ENCODE assay signal across 8 mouse cellular contexts in the genomic region with DNA sequence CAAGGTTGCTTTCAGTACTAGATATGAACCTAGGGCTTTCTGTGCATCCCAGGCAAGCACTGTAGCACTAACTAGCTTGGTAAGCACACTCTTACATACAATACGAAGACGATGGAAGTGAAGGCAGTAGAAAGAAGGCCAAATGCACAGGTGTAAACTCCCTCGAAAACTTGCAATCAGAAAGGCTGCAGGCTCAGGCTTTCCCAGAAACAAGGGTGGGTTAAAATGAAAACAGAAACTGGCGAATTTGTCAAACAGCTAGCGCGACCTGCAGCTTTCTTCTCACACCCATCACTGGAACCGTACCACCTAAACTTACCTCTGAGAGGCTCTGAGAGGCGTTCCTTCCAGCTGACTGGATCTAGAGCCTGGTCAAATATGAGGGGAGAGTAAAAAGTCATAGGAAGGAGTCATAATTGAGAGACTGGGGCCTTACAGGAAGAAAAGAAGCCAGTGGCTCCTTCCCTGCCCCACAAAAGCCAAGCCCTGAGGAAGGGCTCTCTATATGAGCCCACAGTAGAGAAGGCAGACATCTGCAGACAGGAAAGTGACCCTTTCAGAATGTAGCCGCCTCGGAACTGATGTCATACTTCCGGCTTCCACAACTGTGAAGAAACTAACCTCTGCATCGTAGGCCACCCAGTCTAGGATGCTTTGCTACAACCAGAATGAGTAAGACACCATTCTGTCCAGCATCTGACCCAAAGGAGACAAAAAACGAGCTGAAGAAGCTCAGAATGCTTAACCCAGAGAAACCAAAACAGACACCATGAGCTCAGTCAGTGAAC. TPM values are rescaled to one million over a fixed set of nuclear protein-coding genes. Genes with fewer than 3 reads are reported as not detected.
DNase-seq lines count a peak whose midpoint lies in the region; ATAC-seq and TF ChIP-seq lines count a peak whose summit lies in the region.

No protein-coding gene starts in this region.

- no peaks in the 10 kb centered on the region for H3K36me3 ChIP-seq in neural tube, embryonic 14.5 days (ENCODE audit: control insufficient read depth, insufficient read depth, low read length)
- H3K36me3 ChIP-seq in heart, embryonic 10.5 days, result no peaks in the 10 kb centered on the region
- H3K36me3 ChIP-seq in liver, embryonic 13.5 days, result 0 out of 2 replicates have a peak, but pooled peaks cover 4% of the 10 kb centered on the region
- H3K36me3 ChIP-seq in thymus, adult 2 months (ENCODE audit: control insufficient read depth, insufficient read depth, low read length), result no peaks in the 10 kb centered on the region
- no peaks in the 10 kb centered on the region for H3K36me3 ChIP-seq in midbrain, embryonic 14.5 days (ENCODE audit: control insufficient read depth, insufficient read depth, low read length)
- no peaks in the 10 kb centered on the region for H3K36me3 ChIP-seq in hindbrain, embryonic 11.5 days (ENCODE audit: control insufficient read depth, insufficient read depth, low read length)

- peaks cover 18% of the 10 kb centered on the region for H3K4me1 ChIP-seq in neural tube, embryonic 14.5 days (ENCODE audit: control insufficient read depth, insufficient read depth, low read length)
- H3K4me1 ChIP-seq in heart, embryonic 10.5 days, result peaks cover 32% of the 10 kb centered on the region
- H3K4me1 ChIP-seq in liver, embryonic 13.5 days (replicated peaks), result peaks cover 91% of the 10 kb centered on the region
- H3K4me1 ChIP-seq in thymus, adult 2 months (replicated peaks; ENCODE audit: control insufficient read depth, insufficient read depth, low read length), result peaks cover 33% of the 10 kb centered on the region
- peaks cover 11% of the 10 kb centered on the region for H3K4me1 ChIP-seq in midbrain, embryonic 14.5 days (ENCODE audit: control insufficient read depth, insufficient read depth, low read length)
- no peaks in the 10 kb centered on the region for H3K4me1 ChIP-seq in hindbrain, embryonic 11.5 days (replicated peaks; ENCODE audit: control insufficient read depth, insufficient read depth, low read length)

- DNase-seq in neural tube, embryonic 10.5 days (ENCODE audit: extremely low spot score, low spot score), result no peak
- DNase-seq in heart, embryonic 10.5 days (ENCODE audit: low spot score), result no peak
- DNase-seq in liver, embryonic 13.5 days, result no peak
- DNase-seq in thymus, adult 2 months, result peak; percentile 44
- DNase-seq in right cerebral cortex, postnatal 4 days, result no peak
- DNase-seq in midbrain, embryonic 14.5 days, result no peak
- no peak for DNase-seq in hindbrain, embryonic 11.5 days (ENCODE audit: low spot score)

- H3K9me3 ChIP-seq in neural tube, embryonic 14.5 days (ENCODE audit: control insufficient read depth, low read length), result no peaks in the 10 kb centered on the region
- no peaks in the 10 kb centered on the region for H3K9me3 ChIP-seq in heart, embryonic 10.5 days
- no peaks in the 10 kb centered on the region for H3K9me3 ChIP-seq in liver, embryonic 13.5 days (replicated peaks)
- H3K9me3 ChIP-seq in midbrain, embryonic 14.5 days (ENCODE audit: control insufficient read depth, low read length), result no peaks in the 10 kb centered on the region
- no peaks in the 10 kb centered on the region for H3K9me3 ChIP-seq in hindbrain, embryonic 11.5 days (ENCODE audit: control insufficient read depth, low read length)

- H3K27ac ChIP-seq in neural tube, embryonic 14.5 days (ENCODE audit: low read depth, low read length), result peak overlapping the region; percentile 16; the same call in 1 of the 2 replicates
- H3K27ac ChIP-seq in heart, embryonic 10.5 days, result peak overlapping the region; percentile 62
- peak overlapping the region; percentile 88 for H3K27ac ChIP-seq in liver, embryonic 13.5 days
- peak overlapping the region; percentile 93 for H3K27ac ChIP-seq in thymus, adult 2 months (ENCODE audit: control insufficient read depth, insufficient read depth, low read length)
- no peak overlapping the region for H3K27ac ChIP-seq in midbrain, embryonic 14.5 days (replicated peaks; ENCODE audit: low read depth, low read length)
- no peak overlapping the region for H3K27ac ChIP-seq in hindbrain, embryonic 11.5 days (ENCODE audit: low read depth, low read length)

- TF ChIP-seq POLR2A in thymus, adult 2 months (IDR thresholded peaks at IDR 0.05; ENCODE audit: control insufficient read depth, extremely low read depth, insufficient read depth, low read length, poor library complexity), result no peak

- TF ChIP-seq CTCF in thymus, adult 2 months (IDR thresholded peaks at IDR 0.05; ENCODE audit: borderline replicate concordance, control insufficient read depth, extremely low read depth, insufficient read depth, low read length, poor library complexity), result no peak

- no peak overlapping the region for H3K4me2 ChIP-seq in neural tube, embryonic 14.5 days (ENCODE audit: low read depth, low read length)
- peak overlapping the region; percentile 70 for H3K4me2 ChIP-seq in liver, embryonic 13.5 days
- no peak overlapping the region for H3K4me2 ChIP-seq in midbrain, embryonic 14.5 days (ENCODE audit: low read length)
- H3K4me2 ChIP-seq in hindbrain, embryonic 11.5 days (replicated peaks; ENCODE audit: low read depth, low read length), result no peak overlapping the region

- WGBS in neural tube, embryonic 14.5 days, result 86% methylated on average over 13 of the region's 13 CpGs
- WGBS in heart, embryonic 10.5 days, result 68% methylated on average over 13 of the region's 13 CpGs
- WGBS in liver, embryonic 13.5 days (ENCODE audit: insufficient replicate concordance), result 10% methylated on average over 13 of the region's 13 CpGs
- WGBS in thymus, adult 2 months, result 7% methylated on average over 13 of the region's 13 CpGs
- 81% methylated on average over 13 of the region's 13 CpGs for WGBS in midbrain, embryonic 14.5 days
- 81% methylated on average over 13 of the region's 13 CpGs for WGBS in hindbrain, embryonic 11.5 days

- no peaks in the 10 kb centered on the region for H3K27me3 ChIP-seq in neural tube, embryonic 14.5 days (ENCODE audit: control insufficient read depth, insufficient read depth, low read length)
- no peaks in the 10 kb centered on the region for H3K27me3 ChIP-seq in heart, embryonic 10.5 days (ENCODE audit: insufficient read depth, poor library complexity, severe bottlenecking)
- no peaks in the 10 kb centered on the region for H3K27me3 ChIP-seq in liver, embryonic 13.5 days
- no peaks in the 10 kb centered on the region for H3K27me3 ChIP-seq in thymus, adult 2 months (ENCODE audit: control insufficient read depth, insufficient read depth, low read length)
- H3K27me3 ChIP-seq in midbrain, embryonic 14.5 days (ENCODE audit: control insufficient read depth, insufficient read depth, low read length), result no peaks in the 10 kb centered on the region
- no peaks in the 10 kb centered on the region for H3K27me3 ChIP-seq in hindbrain, embryonic 11.5 days (ENCODE audit: control insufficient read depth, insufficient read depth, low read length)

- H3K9ac ChIP-seq in neural tube, embryonic 14.5 days (replicated peaks; ENCODE audit: low read depth, low read length), result no peak overlapping the region
- peak overlapping the region; percentile 67 for H3K9ac ChIP-seq in liver, embryonic 13.5 days
- H3K9ac ChIP-seq in midbrain, embryonic 14.5 days (replicated peaks; ENCODE audit: low read length), result no peak overlapping the region
- H3K9ac ChIP-seq in hindbrain, embryonic 11.5 days (ENCODE audit: low read depth, low read length), result no peak overlapping the region

- no peak for ATAC-seq in neural tube, embryonic 14.5 days (ENCODE audit: low read depth)
- ATAC-seq in liver, embryonic 13.5 days (ENCODE audit: low read depth), result 0 out of 2 replicates have a peak, but pooled peaks have one; percentile 21
- no peak for ATAC-seq in midbrain, embryonic 14.5 days (ENCODE audit: low FRiP score, low TSS enrichment)
- no peak for ATAC-seq in hindbrain, embryonic 11.5 days (ENCODE audit: low FRiP score)

- H3K4me3 ChIP-seq in neural tube, embryonic 14.5 days (ENCODE audit: low read depth, low read length), result no peak overlapping the region
- H3K4me3 ChIP-seq in heart, embryonic 10.5 days, result no peak overlapping the region; the same call in 1 of the 2 replicates
- H3K4me3 ChIP-seq in liver, embryonic 13.5 days (replicated peaks), result peak overlapping the region; percentile 44
- peak overlapping the region; percentile 30 for H3K4me3 ChIP-seq in thymus, adult 2 months (ENCODE audit: control insufficient read depth, insufficient read depth, low read length)
- H3K4me3 ChIP-seq in midbrain, embryonic 14.5 days (replicated peaks; ENCODE audit: low read depth, low read length), result no peak overlapping the region
- no peak overlapping the region for H3K4me3 ChIP-seq in hindbrain, embryonic 11.5 days (ENCODE audit: low read depth, low read length)

RNA-seq across cellular contexts. Expression of a gene that starts 11.0 kb away (rescaled TPM):
- polyA plus RNA-seq in neural tube, embryonic 14.5 days (2014; fragmentation: Nextera tagmentation; extraction: Ambion mirVana), result 6.8 and 8.2 TPM in 2 replicates
- 5.1 and 5.2 TPM in 2 replicates for polyA plus RNA-seq in heart, embryonic 10.5 days (2016; fragmentation: Nextera tagmentation; extraction: Ambion mirVana)
- 4.0 and 5.1 TPM in 2 replicates for polyA plus RNA-seq in liver, embryonic 13.5 days (2015; fragmentation: Nextera tagmentation; extraction: Ambion mirVana)
- 15.0 and 17.6 TPM in 2 replicates for polyA plus RNA-seq in thymus, adult 2 months (2012; rRNA removed)
- 5.7 and 6.6 TPM in 2 replicates for polyA plus RNA-seq in midbrain, embryonic 14.5 days (2014; fragmentation: Nextera tagmentation; extraction: Ambion mirVana)
- polyA plus RNA-seq in hindbrain, embryonic 11.5 days (2014; fragmentation: Nextera tagmentation; extraction: Ambion mirVana), result 5.8 and 7.3 TPM in 2 replicates

Comparison
In these comparisons a context has a peak if more than half of its experiments do, and no peak if none do; other contexts are left out.
1. H3K27ac ChIP-seq: peak in neural tube, embryonic 14.5 days (single experiment), heart, embryonic 10.5 days (single experiment), liver, embryonic 13.5 days (single experiment) and thymus, adult 2 months (single experiment); none in midbrain, embryonic 14.5 days (single experiment) and hindbrain, embryonic 11.5 days (single experiment).
2. H3K4me3 ChIP-seq: peak in liver, embryonic 13.5 days (single experiment) and thymus, adult 2 months (single experiment); none in neural tube, embryonic 14.5 days (single experiment), heart, embryonic 10.5 days (single experiment), midbrain, embryonic 14.5 days (single experiment) and hindbrain, embryonic 11.5 days (single experiment).